Mouse (Mus musculus) CH12.LX (cell line): ENCODE measurements around the gene Abca7. TPM values are rescaled to one million over a fixed set of nuclear protein-coding genes. Genes with fewer than 3 reads are reported as not detected.

Experiments used
- DNase-seq: peaks from one replicate; pipeline ENCODE4 v3.0.0-alpha.2; 2013; ENCODE audit errors: extremely low read depth
- H3K27ac ChIP-seq: 2 replicates; pipeline ENCODE4 v1.5.1; 2012; ENCODE audit warnings: low read depth, mild to moderate bottlenecking, control low read depth, moderate library complexity; ENCODE audit not compliant: insufficient read depth
- H3K27me3 ChIP-seq: replicated peaks from 2 replicates; pipeline ENCODE3; 2012; ENCODE audit warnings: inconsistent platforms
- H3K36me3 ChIP-seq, 2 experiments: replicated peaks in 1 of 2; 2 replicates each; pipeline versions ENCODE3 to v1.6.1; 2012; ENCODE audit warnings: inconsistent platforms in 1 of 2, low read length in 1 of 2, mild to moderate bottlenecking in 1 of 2, mixed read lengths in 1 of 2, moderate library complexity in 1 of 2; ENCODE audit not compliant: control insufficient read depth in 1 of 2, insufficient read depth in 1 of 2
- H3K4me1 ChIP-seq, 2 experiments: 2 replicates each; pipeline ENCODE4 v1.6.1; 2012; ENCODE audit warnings: inconsistent platforms in 1 of 2, moderate library complexity in 1 of 2; ENCODE audit not compliant: insufficient read depth in 2 of 2, control insufficient read depth in 1 of 2
- H3K4me2 ChIP-seq: 2 replicates; pipeline ENCODE4 v1.6.1; 2012; ENCODE audit warnings: low read depth, mild to moderate bottlenecking, control low read depth; ENCODE audit not compliant: poor library complexity, insufficient read depth, severe bottlenecking
- H3K4me3 ChIP-seq, 3 experiments: fragments of 150-350 bp in 1 of 3; sonication (generic) in 1 of 3; replicated peaks in 1 of 3; 2 replicates each; pipeline versions ENCODE3 to v1.5.1; 2011 to 2012; ENCODE audit warnings: low read depth in 2 of 3, low read length in 2 of 3, mild to moderate bottlenecking in 2 of 3, moderate library complexity in 2 of 3, control low read depth in 1 of 3, improper control_type of control experiment in 1 of 3, inconsistent platforms in 1 of 3, mixed read lengths in 1 of 3; ENCODE audit not compliant: poor library complexity in 1 of 3
- H3K79me2 ChIP-seq: replicated peaks from 2 replicates; pipeline ENCODE4 v1.6.1; 2012; ENCODE audit warnings: mild to moderate bottlenecking, moderate library complexity; ENCODE audit not compliant: control insufficient read depth, poor library complexity, insufficient read depth, severe bottlenecking; ENCODE audit errors: extremely low read depth
- H3K9ac ChIP-seq: 2 replicates; pipeline ENCODE4 v1.6.1; 2012; ENCODE audit warnings: low read depth, mild to moderate bottlenecking, control low read depth, moderate library complexity; ENCODE audit not compliant: insufficient read depth
- H3K9me3 ChIP-seq: replicated peaks from 2 replicates; pipeline ENCODE3; 2012; ENCODE audit warnings: low read length, inconsistent platforms, mixed read lengths
- BHLHE40 ChIP-seq: IDR thresholded peaks from 2 replicates; pipeline ENCODE4 v1.6.1; 2011; ENCODE audit warnings: mild to moderate bottlenecking, low read depth, low read length, improper control_type of control experiment
- CHD1 ChIP-seq: IDR thresholded peaks from 2 replicates; pipeline ENCODE4 v1.6.1; 2012; ENCODE audit warnings: low read depth, low read length, improper control_type of control experiment, inconsistent platforms
- CHD2 ChIP-seq: IDR thresholded peaks from 2 replicates; pipeline ENCODE4 v1.6.1; 2011; ENCODE audit warnings: low read length, improper control_type of control experiment
- E2F4 ChIP-seq: IDR thresholded peaks from 2 replicates; pipeline ENCODE4 v1.6.1; 2011; ENCODE audit warnings: low read depth, low read length, improper control_type of control experiment; ENCODE audit not compliant: insufficient replicate concordance
- ELF1 ChIP-seq: IDR thresholded peaks from 2 replicates; pipeline ENCODE4 v1.6.1; 2014; ENCODE audit warnings: low read depth, mild to moderate bottlenecking, inconsistent platforms, low read length, improper control_type of control experiment
- EP300 ChIP-seq: IDR thresholded peaks from 2 replicates; pipeline ENCODE4 v1.6.1; 2011; ENCODE audit warnings: low read length, improper control_type of control experiment
- ETS1 ChIP-seq: conservative IDR thresholded peaks from 2 replicates; pipeline ENCODE4 v1.6.1; 2012; ENCODE audit warnings: low read depth, mild to moderate bottlenecking, inconsistent platforms, low read length, improper control_type of control experiment, moderate library complexity
- HCFC1 ChIP-seq: IDR thresholded peaks from 2 replicates; pipeline ENCODE4 v1.6.1; 2012; ENCODE audit warnings: low read depth, mild to moderate bottlenecking, inconsistent platforms, low read length, improper control_type of control experiment
- IRF4 ChIP-seq: IDR thresholded peaks from 2 replicates; pipeline ENCODE4 v1.6.1; 2014; ENCODE audit warnings: low read depth, mild to moderate bottlenecking, inconsistent platforms, low read length, improper control_type of control experiment
- JUN ChIP-seq: IDR thresholded peaks from 2 replicates; pipeline ENCODE4 v1.6.1; 2011; ENCODE audit warnings: low read depth, mild to moderate bottlenecking, low read length, improper control_type of control experiment, moderate library complexity; ENCODE audit not compliant: insufficient read depth
- JUND ChIP-seq: conservative IDR thresholded peaks from 2 replicates; pipeline ENCODE4 v1.6.1; 2011; ENCODE audit warnings: low read depth, low read length, improper control_type of control experiment
- MAX ChIP-seq: IDR thresholded peaks from 2 replicates; pipeline ENCODE4 v1.6.1; 2011; ENCODE audit warnings: low read length, improper control_type of control experiment
- MAZ ChIP-seq: IDR thresholded peaks from 2 replicates; pipeline ENCODE4 v1.6.1; 2012; ENCODE audit warnings: low read depth, mild to moderate bottlenecking, inconsistent platforms, low read length, improper control_type of control experiment, moderate library complexity
- MEF2A ChIP-seq: IDR thresholded peaks from 2 replicates; pipeline ENCODE4 v1.6.1; 2014; ENCODE audit warnings: low read depth, mild to moderate bottlenecking, inconsistent platforms, low read length, improper control_type of control experiment, borderline replicate concordance
- MXI1 ChIP-seq: IDR thresholded peaks from 2 replicates; pipeline ENCODE4 v1.6.1; 2011; ENCODE audit warnings: mild to moderate bottlenecking, low read depth, low read length, improper control_type of control experiment
- MYC ChIP-seq: IDR thresholded peaks from 2 replicates; pipeline ENCODE4 v1.6.1; 2011; ENCODE audit warnings: low read depth, mild to moderate bottlenecking, improper control_type of control experiment, low read length
- NRF1 ChIP-seq: IDR thresholded peaks from 2 replicates; pipeline ENCODE4 v1.6.1; 2014; ENCODE audit warnings: low read depth, mild to moderate bottlenecking, inconsistent platforms, low read length, improper control_type of control experiment, moderate library complexity
- PAX5 ChIP-seq: IDR thresholded peaks from 2 replicates; pipeline ENCODE4 v1.6.1; 2012; ENCODE audit warnings: low read length, inconsistent platforms, mixed read lengths
- POLR2A ChIP-seq: IDR thresholded peaks from 2 replicates; pipeline ENCODE4 v1.6.1; 2011; ENCODE audit warnings: low read depth, mild to moderate bottlenecking, improper control_type of control experiment, low read length
- RAD21 ChIP-seq: IDR thresholded peaks from 2 replicates; pipeline ENCODE4 v1.6.1; 2011; ENCODE audit warnings: low read depth, mild to moderate bottlenecking, low read length, improper control_type of control experiment, moderate library complexity
- RCOR1 ChIP-seq: conservative IDR thresholded peaks from 2 replicates; pipeline ENCODE4 v1.6.1; 2012; ENCODE audit warnings: low read depth, mild to moderate bottlenecking, inconsistent platforms, low read length, improper control_type of control experiment
- SIN3A ChIP-seq: IDR thresholded peaks from 2 replicates; pipeline ENCODE4 v1.6.1; 2012; ENCODE audit warnings: low read length, improper control_type of control experiment, inconsistent platforms
- SMC3 ChIP-seq: IDR thresholded peaks from 2 replicates; pipeline ENCODE4 v1.6.1; 2011; ENCODE audit warnings: low read depth, low read length, improper control_type of control experiment
- TCF12 ChIP-seq: IDR thresholded peaks from 2 replicates; pipeline ENCODE4 v1.6.1; 2014; ENCODE audit warnings: low read depth, mild to moderate bottlenecking, inconsistent platforms, low read length, improper control_type of control experiment
- UBTF ChIP-seq: IDR thresholded peaks from 2 replicates; pipeline ENCODE4 v1.6.1; 2012; ENCODE audit warnings: low read depth, mild to moderate bottlenecking, inconsistent platforms, low read length, improper control_type of control experiment, moderate library complexity
- USF2 ChIP-seq: conservative IDR thresholded peaks from 2 replicates; pipeline ENCODE4 v1.6.1; 2011; ENCODE audit warnings: low read depth, low read length, improper control_type of control experiment
- ZKSCAN1 ChIP-seq: IDR thresholded peaks from 2 replicates; pipeline ENCODE4 v1.6.1; 2012; ENCODE audit warnings: low read depth, inconsistent platforms, low read length, improper control_type of control experiment, borderline replicate concordance
- ZNF384 ChIP-seq: IDR thresholded peaks from 2 replicates; pipeline ENCODE4 v1.6.1; 2012; ENCODE audit warnings: low read depth, low read length, improper control_type of control experiment, inconsistent platforms
- dilution Hi-C: fragments of 300-500 bp; cut with MboI; formaldehyde crosslinking; loops from 2 replicates; pipeline ENCODE4 v1.14.3; 2020; ENCODE audit warnings: low sequenced_read_pairs; ENCODE audit not compliant: extremely low pct_unique_long_range_greater_than_20kb, extremely low pct_ligation_motif_present
- in situ Hi-C: fragments of 300-500 bp; cut with MboI; formaldehyde crosslinking; loops from 3 replicates; pipeline ENCODE4 v1.14.3; 2019; ENCODE audit warnings: low sequenced_read_pairs, low pct_ligation_motif_present, low pct_unique_long_range_greater_than_20kb, mixed read lengths
- polyA plus RNA-seq: library from polyadenylated mRNA; unstranded; fragments of >175 nt; gene quantifications from 2 replicates; pipeline ENCODE4 v1.2.1, GENCODE M21; 2012; ENCODE audit warnings: low read depth; ENCODE audit not compliant: insufficient read length
- total RNA-seq, 2 experiments: library from RNA; depleted of rRNA; stranded (reverse); fragments of 300-350 nt in 1 of 2; fragments of >200 nt in 1 of 2; gene quantifications; 2 replicates each; pipeline ENCODE4 v1.2.3; 2012 to 2014

Gene Abca7
- total and polyA plus RNA-seq, 3 experiments, result 2.3 to 7.0 (median 6.1) TPM

- in situ Hi-C loops (no loop called here), dilution Hi-C loops (no loop called here)
- Histone ChIP-seq H3K79me2 (no peaks in the 10 kb centered on the region), H3K27me3 (no peaks in the 10 kb centered on the region), H3K4me2 (peak overlapping the region; percentile 48), H3K9me3 (no peaks in the 10 kb centered on the region), H3K27ac (peak overlapping the region; percentile 97), H3K36me3 (peaks cover 64 to 84% of the 10 kb centered on the region in 2 experiments), H3K9ac (peak overlapping the region; percentile 19), H3K4me3 (peak overlapping the region in 2 of 3 experiments; percentile 34 to 37), H3K4me1 (peaks cover 27 to 36% of the 10 kb centered on the region in 2 experiments)
- peak; percentile 74 for DNase-seq
- TF ChIP-seq MAZ, result peak; percentile 87
- peak; percentile 41; the same call in 1 of the 2 replicates for TF ChIP-seq POLR2A
- peak; percentile 44 for TF ChIP-seq HCFC1
- peak; percentile 56 for TF ChIP-seq CHD2
- TF ChIP-seq E2F4, result no peak
- TF ChIP-seq IRF4, result peak; percentile 98
- TF ChIP-seq UBTF, result peak; percentile 49; the same call in 1 of the 2 replicates
- peak; percentile 58 for TF ChIP-seq ZNF384
- TF ChIP-seq ETS1, result peak; percentile 74
- peak; percentile 72 for TF ChIP-seq JUND
- peak; percentile 56; the same call in 1 of the 2 replicates for TF ChIP-seq MAX
- no peak for TF ChIP-seq NRF1
- TF ChIP-seq BHLHE40, result peak; percentile 76
- peak; percentile 82; the same call in 1 of the 2 replicates for TF ChIP-seq SIN3A
- TF ChIP-seq CHD1, result 0 out of 2 replicates have a peak, but pooled peaks have one; percentile 76
- TF ChIP-seq RAD21, result no peak
- peak; percentile 75 for TF ChIP-seq JUN
- TF ChIP-seq SMC3, result no peak; the same call in 1 of the 2 replicates
- peak; percentile 77 for TF ChIP-seq TCF12
- 0 out of 2 replicates have a peak, but pooled peaks have one; percentile 59 for TF ChIP-seq MXI1
- TF ChIP-seq USF2, result no peak
- TF ChIP-seq ELF1, result peak; percentile 81
- peak; percentile 54; the same call in 1 of the 2 replicates for TF ChIP-seq MEF2A
- TF ChIP-seq EP300, result peak; percentile 94
- TF ChIP-seq PAX5, result no peak
- TF ChIP-seq RCOR1, result peak; percentile 79; the same call in 1 of the 2 replicates
- TF ChIP-seq MYC, result peak; percentile 53; the same call in 1 of the 2 replicates
- no peak for TF ChIP-seq ZKSCAN1
Measured at GRCm38 (mm10) chr10:80024229-80025043, 28.1 kb downstream of the Abca7 start.
